Mouse (Mus musculus): ENCODE data around the gene Nav2. TPM values are rescaled to one million over a fixed set of nuclear protein-coding genes. Genes with fewer than 3 reads are reported as not detected.
A peak's percentile ranks its signal among the peaks of the same experiment; 100 is the strongest.

Gene Nav2
- polyA plus RNA-seq, 1 experiment: 51.7 TPM

DNA sequence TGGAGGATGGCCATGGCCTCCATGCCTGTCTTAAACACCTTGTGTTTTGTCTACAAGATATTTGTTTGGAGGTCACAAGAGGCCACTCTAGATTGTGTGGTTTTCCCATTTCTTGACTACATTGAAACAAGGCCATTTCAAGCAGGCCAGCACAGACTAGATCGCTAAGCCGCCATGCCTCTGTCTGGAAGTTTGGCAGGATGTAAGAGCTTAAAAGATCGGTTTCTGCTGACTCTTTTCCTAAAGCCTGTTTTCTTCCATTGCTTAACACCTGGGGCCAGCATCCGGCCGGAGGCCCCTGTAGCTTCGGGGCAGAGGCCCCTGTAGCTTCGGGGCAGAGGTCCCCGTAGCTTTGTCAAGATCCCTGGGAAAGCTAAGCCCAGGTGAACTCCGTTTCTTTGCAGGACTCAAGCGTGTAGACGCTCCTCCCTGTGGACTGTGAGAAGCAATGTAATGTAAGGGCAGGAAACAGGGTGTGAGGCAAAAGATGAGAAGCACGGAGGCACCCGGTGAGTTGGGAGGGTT is 434.1 kb downstream of the Nav2 start:
- Histone ChIP-seq H3K4me1 (ENCODE audit: control insufficient read depth, insufficient read depth, low read length) (peaks cover 13% of the 10 kb centered on the region), H3K9me3 (replicated peaks; ENCODE audit: control insufficient read depth, insufficient read depth, low read length, poor library complexity, severe bottlenecking) (no peaks in the 10 kb centered on the region), H3K36me3 (ENCODE audit: control insufficient read depth, insufficient read depth, low read length, poor library complexity, severe bottlenecking) (no peaks in the 10 kb centered on the region), H3K27ac (ENCODE audit: insufficient read depth, low read length) (peak overlapping the region; percentile 55), H3K9ac (ENCODE audit: low read depth, poor library complexity, severe bottlenecking) (peak overlapping the region; percentile 64), H3K4me3 (ENCODE audit: low read depth, low read length) (peak overlapping the region; percentile 78), H3K27me3 (ENCODE audit: control insufficient read depth, insufficient read depth, low read length, poor library complexity, severe bottlenecking) (no peaks in the 10 kb centered on the region)
- no peak for TF ChIP-seq POLR2A (IDR thresholded peaks at IDR 0.05; ENCODE audit: insufficient read depth, low read length)
- TF ChIP-seq EP300 (IDR thresholded peaks at IDR 0.05; ENCODE audit: insufficient read depth, low read depth, low read length): peak; percentile 64; the same call in 1 of the 2 replicates

DNA sequence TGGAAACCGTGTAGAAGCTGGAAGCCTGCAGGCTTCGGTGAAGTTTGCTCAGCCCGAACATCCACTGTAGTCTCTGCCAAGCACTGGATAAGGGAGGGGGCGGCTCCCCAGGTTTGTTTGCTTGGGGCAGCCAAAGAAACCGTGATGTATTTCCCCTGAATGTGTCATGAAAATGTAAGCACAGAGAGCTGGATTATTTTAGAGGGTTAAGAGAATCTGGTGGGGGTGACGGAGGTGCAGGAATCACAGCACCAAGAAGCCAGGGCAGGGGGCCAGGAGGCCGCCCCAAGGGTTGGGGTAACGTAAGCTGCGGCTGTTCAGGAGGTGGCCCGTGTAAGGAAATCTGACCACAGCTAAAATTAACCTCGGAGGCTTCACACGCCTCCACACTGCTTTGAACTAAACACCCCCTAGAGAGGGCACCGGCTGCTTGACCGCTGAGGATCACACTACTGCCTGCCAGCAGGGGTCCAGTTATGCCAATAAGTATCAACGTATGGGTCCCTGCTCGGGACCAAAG is 434.6 kb downstream of the Nav2 start:
- H3K9me3 ChIP-seq (replicated peaks; ENCODE audit: control insufficient read depth, insufficient read depth, low read length, poor library complexity, severe bottlenecking): no peaks in the 10 kb centered on the region
- H3K4me3 ChIP-seq (ENCODE audit: low read depth, low read length): peak overlapping the region; percentile 78
- H3K27ac ChIP-seq (ENCODE audit: insufficient read depth, low read length): peak overlapping the region; percentile 55
- peak overlapping the region; percentile 64 for H3K9ac ChIP-seq (ENCODE audit: low read depth, poor library complexity, severe bottlenecking)
- no peaks in the 10 kb centered on the region for H3K36me3 ChIP-seq (ENCODE audit: control insufficient read depth, insufficient read depth, low read length, poor library complexity, severe bottlenecking)
- peaks cover 13% of the 10 kb centered on the region for H3K4me1 ChIP-seq (ENCODE audit: control insufficient read depth, insufficient read depth, low read length)
- no peak for TF ChIP-seq CTCF (IDR thresholded peaks at IDR 0.05; ENCODE audit: low read depth, low read length)
- 0 out of 2 replicates have a peak, but pooled peaks have one; percentile 8 for TF ChIP-seq EP300 (IDR thresholded peaks at IDR 0.05; ENCODE audit: insufficient read depth, low read depth, low read length)
- no peaks in the 10 kb centered on the region for H3K27me3 ChIP-seq (ENCODE audit: control insufficient read depth, insufficient read depth, low read length, poor library complexity, severe bottlenecking)

DNA sequence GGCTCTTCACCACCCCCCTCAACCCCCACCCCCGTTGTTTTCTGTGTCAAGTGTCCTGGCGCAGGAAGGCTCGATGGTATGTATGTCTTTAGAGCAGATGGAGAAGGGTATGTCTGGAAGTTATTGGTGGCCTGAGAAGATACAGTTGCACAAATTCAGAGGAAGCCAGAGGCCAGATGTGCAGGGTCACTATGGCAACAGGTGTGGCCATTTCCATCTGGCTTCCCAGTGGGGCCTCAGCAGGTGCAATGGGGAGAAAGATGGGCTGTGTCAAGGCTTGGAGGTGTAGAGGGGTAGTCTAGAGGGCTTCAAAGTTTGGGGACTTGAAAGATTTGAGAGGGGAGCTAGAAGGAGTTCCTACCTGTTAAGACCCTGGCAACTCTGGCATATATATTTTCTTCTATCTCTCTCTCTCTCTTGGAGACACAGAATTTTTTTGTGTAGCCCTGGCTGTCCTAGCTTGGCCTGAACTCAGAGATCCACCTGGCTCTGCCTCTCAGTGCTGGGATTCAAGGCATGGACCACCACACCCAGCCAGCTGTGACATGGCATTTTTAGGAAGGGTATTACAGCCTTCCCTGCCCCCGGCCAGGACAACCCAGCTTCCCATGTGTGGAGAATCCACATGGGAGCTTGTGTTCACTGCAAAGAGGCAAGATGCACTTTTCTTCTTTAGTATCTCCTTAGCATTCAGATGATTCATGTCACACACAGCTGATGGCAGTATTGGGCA is 435.4 kb downstream of the Nav2 start:
- Histone ChIP-seq H3K36me3 (ENCODE audit: control insufficient read depth, insufficient read depth, low read length, poor library complexity, severe bottlenecking) (no peaks in the 10 kb centered on the region), H3K9me3 (replicated peaks; ENCODE audit: control insufficient read depth, insufficient read depth, low read length, poor library complexity, severe bottlenecking) (no peaks in the 10 kb centered on the region), H3K27me3 (ENCODE audit: control insufficient read depth, insufficient read depth, low read length, poor library complexity, severe bottlenecking) (no peaks in the 10 kb centered on the region), H3K9ac (ENCODE audit: low read depth, poor library complexity, severe bottlenecking) (0 out of 2 replicates have a peak overlapping the region, but pooled peaks have one; percentile 64), H3K27ac (ENCODE audit: insufficient read depth, low read length) (0 out of 2 replicates have a peak overlapping the region, but pooled peaks have one; percentile 15), H3K4me3 (ENCODE audit: low read depth, low read length) (peak overlapping the region; percentile 78), H3K4me1 (ENCODE audit: control insufficient read depth, insufficient read depth, low read length) (peaks cover 13% of the 10 kb centered on the region)
- no peak for TF ChIP-seq CTCF (IDR thresholded peaks at IDR 0.05; ENCODE audit: low read depth, low read length)
- TF ChIP-seq EP300 (IDR thresholded peaks at IDR 0.05; ENCODE audit: insufficient read depth, low read depth, low read length): peak; percentile 78; the same call in 1 of the 2 replicates

DNA sequence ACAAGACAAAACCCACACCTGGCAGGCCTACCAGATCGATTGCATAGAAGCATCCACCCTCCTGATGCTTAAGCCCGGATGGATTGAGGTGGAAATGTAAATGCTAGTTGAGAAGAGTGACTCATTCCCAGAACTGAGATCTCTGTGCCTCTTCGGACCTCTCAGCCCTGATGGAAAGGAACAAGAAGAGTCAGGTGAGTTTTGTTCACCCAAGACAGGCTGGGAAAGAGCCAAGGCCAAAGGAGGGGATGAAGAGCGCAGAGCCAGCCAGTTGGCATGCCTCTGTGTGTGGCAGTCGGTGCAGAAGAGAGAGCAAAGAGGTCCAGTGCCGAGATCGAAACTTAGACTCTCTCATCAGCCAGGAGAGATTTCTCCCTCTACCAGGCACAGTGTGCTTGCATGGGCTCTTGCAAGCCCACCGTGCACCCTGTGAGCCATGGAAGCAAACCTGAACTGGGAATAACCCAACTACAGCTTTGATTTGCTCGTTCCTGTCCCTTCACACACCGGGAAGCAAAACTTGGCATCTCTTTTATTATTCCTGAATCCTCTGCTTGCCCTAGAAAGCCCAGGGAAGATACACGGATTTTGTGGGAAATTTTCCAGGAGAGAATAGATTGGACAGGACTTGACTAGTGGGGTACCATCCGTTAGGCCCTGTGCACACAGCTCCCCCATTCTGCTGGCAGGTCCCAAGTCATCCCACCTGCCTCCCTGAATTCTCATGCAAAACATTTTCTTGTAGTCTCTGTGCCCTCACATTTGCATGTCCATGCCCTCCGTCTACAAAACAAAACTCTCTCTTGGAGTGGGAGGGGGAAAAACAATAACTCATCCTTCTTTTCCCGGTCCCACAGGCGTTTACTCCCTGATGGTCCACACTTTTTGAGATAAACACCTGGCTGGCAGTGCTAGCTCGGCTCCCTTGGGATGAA is 439.1 kb downstream of the Nav2 start:
- peak overlapping the region; percentile 53 for H3K4me3 ChIP-seq (ENCODE audit: low read depth, low read length)
- peak overlapping the region; percentile 96 for H3K27ac ChIP-seq (ENCODE audit: insufficient read depth, low read length)
- H3K36me3 ChIP-seq (ENCODE audit: control insufficient read depth, insufficient read depth, low read length, poor library complexity, severe bottlenecking): no peaks in the 10 kb centered on the region
- H3K27me3 ChIP-seq (ENCODE audit: control insufficient read depth, insufficient read depth, low read length, poor library complexity, severe bottlenecking): no peaks in the 10 kb centered on the region
- H3K9ac ChIP-seq (ENCODE audit: low read depth, poor library complexity, severe bottlenecking): peak overlapping the region; percentile 65
- H3K4me1 ChIP-seq (ENCODE audit: control insufficient read depth, insufficient read depth, low read length): peaks cover 14% of the 10 kb centered on the region
- no peaks in the 10 kb centered on the region for H3K9me3 ChIP-seq (replicated peaks; ENCODE audit: control insufficient read depth, insufficient read depth, low read length, poor library complexity, severe bottlenecking)
- TF ChIP-seq POLR2A (IDR thresholded peaks at IDR 0.05; ENCODE audit: insufficient read depth, low read length): peak; percentile 21
- TF ChIP-seq CTCF (IDR thresholded peaks at IDR 0.05; ENCODE audit: low read depth, low read length): no peak
- peak; percentile 100 for TF ChIP-seq EP300 (IDR thresholded peaks at IDR 0.05; ENCODE audit: insufficient read depth, low read depth, low read length)

DNA sequence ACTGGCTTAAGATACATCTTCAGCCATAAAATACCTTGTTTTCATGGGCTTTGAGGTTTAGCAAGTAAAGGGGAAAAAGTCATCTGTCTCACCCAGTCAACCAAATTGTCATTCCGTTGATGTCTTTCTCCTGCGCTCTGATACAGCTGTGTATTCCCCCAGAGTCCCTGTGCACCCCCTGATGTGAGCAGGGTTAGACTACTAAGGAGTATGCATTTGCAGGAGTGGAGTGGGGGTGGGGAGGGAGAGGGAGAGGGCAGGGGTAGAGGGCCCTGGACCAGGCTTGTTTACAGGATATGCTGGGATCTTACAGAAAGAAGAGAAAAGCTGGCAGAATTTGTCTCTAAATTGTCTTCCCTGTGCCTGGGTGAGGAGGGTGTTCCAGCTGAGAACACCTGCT is 440.1 kb downstream of the Nav2 start:
- Histone ChIP-seq H3K9ac (ENCODE audit: low read depth, poor library complexity, severe bottlenecking) (peak overlapping the region; percentile 65), H3K9me3 (replicated peaks; ENCODE audit: control insufficient read depth, insufficient read depth, low read length, poor library complexity, severe bottlenecking) (no peaks in the 10 kb centered on the region), H3K27me3 (ENCODE audit: control insufficient read depth, insufficient read depth, low read length, poor library complexity, severe bottlenecking) (no peaks in the 10 kb centered on the region), H3K4me1 (ENCODE audit: control insufficient read depth, insufficient read depth, low read length) (peaks cover 16% of the 10 kb centered on the region), H3K4me3 (ENCODE audit: low read depth, low read length) (peak overlapping the region; percentile 67), H3K27ac (ENCODE audit: insufficient read depth, low read length) (peak overlapping the region; percentile 96), H3K36me3 (ENCODE audit: control insufficient read depth, insufficient read depth, low read length, poor library complexity, severe bottlenecking) (no peaks in the 10 kb centered on the region)
- TF ChIP-seq POLR2A (IDR thresholded peaks at IDR 0.05; ENCODE audit: insufficient read depth, low read length): no peak
- peak; percentile 97 for TF ChIP-seq EP300 (IDR thresholded peaks at IDR 0.05; ENCODE audit: insufficient read depth, low read depth, low read length)
- TF ChIP-seq CTCF (IDR thresholded peaks at IDR 0.05; ENCODE audit: low read depth, low read length): no peak

Data from ES-Bruce4 (cell line).